Mouse (Mus musculus) small intestine, adult 2 months (tissue): ENCODE results near the gene 1700025C18Rik.

Source experiments
- CTCF ChIP-seq: fragments of 200-500 bp; IDR thresholded peaks from 2 replicates; pipeline ENCODE4 v1.5.1; 2012; ENCODE audit warnings: low read depth, mild to moderate bottlenecking, control low read depth, inconsistent platforms, low read length, moderate library complexity, mixed read lengths; ENCODE audit not compliant: insufficient replicate concordance, insufficient read length; ENCODE audit errors: extremely low read depth
- POLR2A ChIP-seq: fragments of 200-500 bp; IDR thresholded peaks from 2 replicates; pipeline ENCODE4 v1.6.1; 2012; ENCODE audit warnings: low read depth, mild to moderate bottlenecking, control low read depth, inconsistent platforms, low read length, moderate library complexity

- no peak for TF ChIP-seq CTCF
- TF ChIP-seq POLR2A, result no peak
These were observed 17.2 kb downstream of the 1700025C18Rik start for GRCm38 (mm10) chr2:165073381-165073781.
